In the genomic region with DNA sequence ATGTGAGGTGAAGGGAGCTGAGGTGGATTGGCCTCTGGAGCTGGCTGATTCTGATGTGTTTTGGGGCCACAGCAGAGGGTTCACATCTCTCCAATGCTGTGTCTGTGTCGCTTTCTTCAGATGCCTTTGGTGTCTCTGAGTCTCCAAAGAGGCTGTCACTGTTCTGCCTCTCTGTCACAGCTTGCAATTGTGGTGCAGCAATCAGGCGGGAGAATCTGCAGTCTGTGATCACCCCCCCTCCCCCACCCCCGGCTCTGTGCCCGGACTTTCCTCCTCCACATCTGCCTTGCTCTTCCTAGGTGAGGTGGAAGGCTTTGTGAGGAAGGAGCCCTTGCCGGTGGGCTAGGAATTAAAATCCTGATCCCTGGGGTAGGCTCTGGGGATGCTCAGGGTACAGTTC, we compare ENCODE assay signal across 13 mouse cellular contexts. TPM values are rescaled to one million over a fixed set of nuclear protein-coding genes. Genes with fewer than 3 reads are reported as not detected.
A peak's percentile ranks its signal among the peaks of the same experiment; 100 is the strongest.
DNase-seq lines count a peak whose midpoint lies in the region; ATAC-seq and TF ChIP-seq lines count a peak whose summit lies in the region.
"Had no signal": no experiment of that assay in that cellular context is flagged by ENCODE, and none has a peak within 500 bp of the region (broad histone marks: within the 10 kb centered on the region; RNA-seq: fewer than 3 reads in every experiment).

No protein-coding gene starts in this region.

- H3K27me3 ChIP-seq in cerebellum, adult 2 months (ENCODE audit: control insufficient read depth, insufficient read depth, low read length): no peaks in the 10 kb centered on the region
- H3K27me3 ChIP-seq in heart, embryonic 15.5 days: no peaks in the 10 kb centered on the region
- H3K27me3 ChIP-seq in lung, embryonic 14.5 days (ENCODE audit: insufficient read depth, low read length): no peaks in the 10 kb centered on the region
- H3K27me3 ChIP-seq: intestine, embryonic 15.5 days; liver, embryonic 15.5 days had no signal

- no peak overlapping the region for H3K4me3 ChIP-seq in cerebellum, adult 2 months (replicated peaks; ENCODE audit: insufficient read depth, low read depth, low read length)
- H3K4me3 ChIP-seq in heart, embryonic 15.5 days: no peak overlapping the region
- no peak overlapping the region for H3K4me3 ChIP-seq in lung, embryonic 14.5 days (ENCODE audit: low read depth, low read length)
- H3K4me3 ChIP-seq: intestine, embryonic 15.5 days; liver, embryonic 15.5 days had no signal

- WGBS in cerebellum, adult 2 months: 19% methylated on average over 5 of the region's 5 CpGs
- 26% methylated on average over 5 of the region's 5 CpGs for WGBS in heart, embryonic 15.5 days
- 37% methylated on average over 5 of the region's 5 CpGs for WGBS in lung, embryonic 14.5 days

- H3K36me3 ChIP-seq in heart, embryonic 15.5 days: no peaks in the 10 kb centered on the region
- H3K36me3 ChIP-seq in lung, embryonic 14.5 days (ENCODE audit: insufficient read depth): no peaks in the 10 kb centered on the region
- H3K36me3 ChIP-seq: intestine, embryonic 15.5 days; liver, embryonic 15.5 days had no signal

- no peak overlapping the region for H3K4me2 ChIP-seq in heart, embryonic 15.5 days
- no peak overlapping the region for H3K4me2 ChIP-seq in lung, embryonic 14.5 days
- H3K4me2 ChIP-seq: intestine, embryonic 15.5 days; liver, embryonic 15.5 days had no signal

- 0 out of 2 replicates have a peak overlapping the region, but pooled peaks have one; percentile 36 for H3K27ac ChIP-seq in cerebellum, adult 2 months (ENCODE audit: insufficient read depth, low read length)
- peak overlapping the region; percentile 54; the same call in 1 of the 2 replicates for H3K27ac ChIP-seq in heart, embryonic 15.5 days
- no peak overlapping the region for H3K27ac ChIP-seq in lung, embryonic 14.5 days (ENCODE audit: low read depth)
- H3K27ac ChIP-seq: liver, embryonic 15.5 days; macrophage had no signal

- no peak overlapping the region for H3K9ac ChIP-seq in heart, embryonic 15.5 days
- H3K9ac ChIP-seq in lung, embryonic 14.5 days: no peak overlapping the region
- H3K9ac ChIP-seq: intestine, embryonic 15.5 days; liver, embryonic 15.5 days had no signal

- no peak for TF ChIP-seq POLR2A in cerebellum, adult 2 months (IDR thresholded peaks at IDR 0.05; ENCODE audit: borderline replicate concordance, insufficient read depth, low read length)

- peaks cover 61% of the 10 kb centered on the region for H3K4me1 ChIP-seq in cerebellum, adult 2 months (ENCODE audit: control insufficient read depth, insufficient read depth, low read length)
- peaks cover 75% of the 10 kb centered on the region for H3K4me1 ChIP-seq in heart, embryonic 15.5 days (replicated peaks)
- peaks cover 30% of the 10 kb centered on the region for H3K4me1 ChIP-seq in lung, embryonic 14.5 days (ENCODE audit: insufficient read depth)

- ATAC-seq in heart, embryonic 15.5 days (replicated peaks; ENCODE audit: insufficient number of reproducible peaks, insufficient read depth, low FRiP score, low read depth): no peak
- 0 out of 2 replicates have a peak, but pooled peaks have one; percentile 7 for ATAC-seq in lung, embryonic 14.5 days (ENCODE audit: insufficient read depth)

- TF ChIP-seq CTCF in cerebellum, adult 2 months (IDR thresholded peaks at IDR 0.05; ENCODE audit: borderline replicate concordance, insufficient read depth, low read depth, low read length): no peak
- no peak for TF ChIP-seq CTCF in lung, embryonic 14.5 days (IDR thresholded peaks at IDR 0.05; ENCODE audit: low read depth)

- no peaks in the 10 kb centered on the region for H3K9me3 ChIP-seq in heart, embryonic 15.5 days (replicated peaks)
- no peaks in the 10 kb centered on the region for H3K9me3 ChIP-seq in lung, embryonic 14.5 days (ENCODE audit: low read depth, low read length)
- H3K9me3 ChIP-seq: intestine, embryonic 15.5 days; liver, embryonic 15.5 days had no signal

- peak in 1 of 2 experiments; percentile 22 for DNase-seq in cerebellum, adult 2 months
- no peak for DNase-seq in cerebellum, postnatal 36 days
- no peak for DNase-seq in heart, adult 9 months (ENCODE audit: low spot score in 2 of 2)
- DNase-seq in lung, embryonic 14.5 days: no peak
- no peak for DNase-seq in lung, postnatal 25 days (ENCODE audit: low spot score)
- DNase-seq in Muller cell, postnatal 12 days (ENCODE audit: inconsistent ontology term): peak; percentile 17
- no peak for DNase-seq in embryo, embryonic 9.5 days (ENCODE audit: extremely low spot score)
- DNase-seq: right cerebral cortex, postnatal 14 days; thymus, postnatal 4 days had no signal

RNA-seq across cellular contexts. Expression of gene Inpp5a, which starts 52.1 kb away (rescaled TPM):
- polyA plus RNA-seq in cerebellum, adult 2 months (2012; rRNA removed): 164 and 181 TPM in 2 replicates
- 53.4 and 58.4 TPM in 2 replicates for polyA plus RNA-seq in heart, embryonic 15.5 days (2015; fragmentation: Nextera tagmentation; extraction: Ambion mirVana)
- polyA plus RNA-seq in lung, embryonic 14.5 days (2014; fragmentation: Nextera tagmentation; extraction: Ambion mirVana): 45.2 and 47.7 TPM in 2 replicates
